Mouse (Mus musculus): ENCODE measurements around the gene Nphs1.
"Not testable (repeated sequence)": the region's sequence is repeated elsewhere in the genome, so short reads cannot be mapped to it uniquely, and the experiment has no call there.

The Nphs1 gene

DNA sequence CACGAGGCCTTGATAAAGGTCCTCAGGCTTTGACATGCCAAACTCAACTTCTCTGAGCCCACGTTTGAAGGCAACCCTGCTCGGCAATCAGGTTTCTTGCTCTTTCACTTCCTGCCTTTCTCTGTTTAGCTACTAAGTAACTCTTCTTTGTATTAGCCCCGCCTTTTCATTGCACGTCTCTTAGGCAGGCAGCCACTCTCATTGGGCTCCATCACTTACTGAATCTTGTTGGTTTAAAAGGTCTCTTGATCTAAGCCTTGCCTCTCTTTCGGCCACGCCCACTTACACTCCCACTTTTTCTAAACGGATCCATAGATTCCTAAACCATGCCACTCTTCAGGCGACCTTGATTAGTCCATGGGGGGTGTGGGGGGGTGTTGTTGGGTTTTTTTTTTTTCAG, 14.4 kb upstream of the Nphs1 start:
- DNase-seq, result no peak

DNA sequence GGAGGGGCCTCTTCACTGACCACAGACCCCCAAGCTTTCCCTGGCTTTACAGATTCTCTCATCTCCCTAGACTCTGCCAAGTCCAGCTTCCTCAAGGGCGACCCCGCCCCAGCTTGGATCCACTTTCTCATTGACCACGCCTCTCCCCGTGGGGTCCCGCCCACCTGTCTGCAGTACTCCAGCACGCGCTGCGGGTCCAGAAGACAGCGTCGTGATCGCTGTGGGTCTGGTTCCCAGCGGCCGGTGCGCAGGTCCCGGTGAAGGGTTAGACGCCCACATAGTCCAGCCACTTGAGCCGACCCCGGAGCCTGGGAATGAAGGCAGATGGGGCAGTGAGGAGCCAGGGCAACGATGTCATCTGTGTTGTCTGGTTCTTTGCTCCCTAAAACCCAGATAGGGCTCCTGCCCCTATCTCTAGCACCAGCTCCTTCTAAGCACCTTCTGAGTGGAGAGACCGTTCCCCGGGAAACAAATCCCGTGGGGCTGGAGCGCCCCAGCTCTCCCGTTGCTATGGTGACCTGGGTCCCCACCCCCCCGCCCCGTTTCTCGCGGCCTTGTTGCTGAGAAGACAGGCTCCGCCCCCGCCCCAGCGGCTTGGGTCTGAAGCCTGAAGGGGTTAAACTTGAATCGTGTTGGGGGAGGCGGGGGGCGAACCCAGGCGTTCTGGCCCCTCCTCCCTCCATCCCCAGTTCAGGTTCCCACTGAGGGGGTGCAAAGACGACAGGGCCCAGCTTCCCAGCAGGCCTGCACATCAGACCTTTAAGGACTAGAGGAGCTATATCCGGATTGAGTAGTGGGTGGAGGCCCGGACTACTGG, 13.8 kb upstream of the Nphs1 start:
- DNase-seq, result no peak

DNA sequence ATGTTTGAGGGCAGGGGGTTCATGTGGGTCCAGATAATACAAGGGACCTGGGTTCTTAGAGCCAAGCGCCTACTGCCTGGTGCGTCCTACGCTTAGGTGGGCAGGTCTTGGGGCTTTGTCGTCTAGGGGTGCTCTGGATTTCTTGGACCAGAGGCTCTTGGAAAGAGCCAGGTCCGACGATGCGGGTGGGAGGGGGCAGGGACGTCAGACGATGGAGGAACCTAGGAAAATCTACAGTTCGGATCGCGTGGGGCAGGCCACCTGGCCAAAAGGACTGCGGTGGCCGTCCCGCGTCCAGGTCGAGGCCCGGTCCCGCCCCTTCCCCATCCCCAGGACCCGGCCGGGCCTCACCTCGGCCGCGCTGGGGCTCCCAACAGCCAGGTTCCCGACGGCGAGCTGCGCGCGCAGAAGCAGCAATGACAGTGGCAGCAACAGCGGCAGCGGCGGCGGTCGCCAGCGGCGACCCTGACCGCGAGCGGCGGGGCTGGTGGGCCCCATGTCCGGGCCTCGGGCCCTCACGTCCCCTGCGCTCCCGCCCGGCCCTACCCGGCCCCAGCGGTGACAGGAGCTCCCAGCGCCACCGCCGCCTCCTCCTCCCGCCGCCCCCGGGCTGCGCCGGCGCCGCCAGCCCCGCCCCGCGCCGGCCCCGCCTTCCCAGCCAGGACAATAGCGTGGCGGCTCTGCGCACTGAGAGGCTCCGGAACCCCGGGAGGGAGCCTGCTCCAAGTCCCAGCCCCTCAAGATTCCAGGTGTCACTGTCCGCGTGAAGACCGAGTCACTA, 13.0 kb upstream of the Nphs1 start, which contains the start of gene Aplp1:
Aplp1 (minus strand) TSS at position 565 of the 781 bp plus-strand sequence.
- peak; percentile 48 to 60 for DNase-seq

- no peak for DNase-seq
Measured at GRCm38 (mm10) chr7:30450241-30450640, 7.9 kb upstream of the Nphs1 start.

DNA sequence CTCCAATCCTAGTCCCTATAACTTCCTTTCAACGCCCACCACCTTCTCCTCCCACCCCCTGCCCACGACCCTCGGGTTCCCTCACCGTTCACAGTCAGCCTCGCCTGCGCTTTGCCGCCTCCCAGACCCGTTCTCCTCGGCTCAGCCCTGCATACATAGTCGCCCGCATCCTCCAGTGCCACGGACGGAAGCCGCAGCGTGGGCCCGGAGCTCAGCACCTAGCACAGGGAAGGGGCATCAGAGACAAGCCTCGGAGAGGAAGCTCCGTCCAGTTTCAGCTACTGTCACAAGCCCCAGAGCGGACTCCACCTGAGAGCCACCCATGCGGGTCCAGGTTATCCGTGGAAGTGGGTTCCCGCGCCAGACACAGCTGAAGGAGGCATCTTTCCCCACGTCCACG, 4.8 kb upstream of the Nphs1 start:
- DNase-seq, result no peak

GRCm38 (mm10) chr7:30453766-30454165, 4.3 kb upstream of the Nphs1 start:
- peak; percentile 49 to 56 for DNase-seq

DNA sequence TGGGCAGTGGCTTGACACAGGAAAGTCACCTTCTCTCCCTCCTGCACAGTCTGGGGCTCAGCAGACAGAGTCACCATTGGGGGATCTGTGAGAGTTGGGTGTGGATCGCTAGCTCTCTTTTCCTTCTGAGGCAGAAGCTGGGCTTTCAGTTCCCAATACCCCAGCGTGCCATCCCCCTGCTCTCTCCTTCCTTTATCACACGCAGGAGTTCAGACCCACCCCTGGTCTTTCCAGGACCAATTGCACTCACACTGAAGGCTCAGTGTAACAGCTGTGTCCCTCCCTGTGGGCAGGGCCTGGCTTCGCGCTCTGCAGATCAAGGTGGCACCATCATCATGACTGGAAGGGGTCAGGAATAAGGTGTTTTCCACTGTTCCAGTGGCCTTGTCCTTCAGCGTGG, 3.9 kb upstream of the Nphs1 start:
- no peak for DNase-seq

DNA sequence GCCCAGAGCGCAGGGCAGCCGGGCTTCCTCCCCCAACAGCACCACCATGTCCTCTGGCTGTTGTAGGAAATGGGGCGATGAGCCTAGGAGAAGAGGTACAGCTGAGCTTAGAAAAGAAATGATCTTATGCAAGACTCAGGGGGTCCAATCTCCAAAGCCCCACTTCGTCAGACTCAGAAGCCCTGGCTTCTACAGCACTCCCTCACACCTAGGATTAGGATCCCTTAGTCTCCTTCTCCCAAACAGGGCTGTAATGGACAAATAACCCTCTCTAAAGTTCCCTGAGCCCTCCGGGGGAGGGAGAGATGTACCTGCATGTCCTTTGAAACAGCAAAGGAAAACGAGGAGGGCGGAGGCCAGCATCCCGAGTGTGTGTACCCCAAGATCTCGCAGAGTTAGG, 1.6 kb upstream of the Nphs1 start:
- DNase-seq, result no peak

- no peak for DNase-seq
Measured at GRCm38 (mm10) chr7:30456911-30457628, 1.0 kb upstream of the Nphs1 start.

- no peak for DNase-seq
Measured at GRCm38 (mm10) chr7:30459484-30459883, 1.4 kb downstream of the Nphs1 start.

DNA sequence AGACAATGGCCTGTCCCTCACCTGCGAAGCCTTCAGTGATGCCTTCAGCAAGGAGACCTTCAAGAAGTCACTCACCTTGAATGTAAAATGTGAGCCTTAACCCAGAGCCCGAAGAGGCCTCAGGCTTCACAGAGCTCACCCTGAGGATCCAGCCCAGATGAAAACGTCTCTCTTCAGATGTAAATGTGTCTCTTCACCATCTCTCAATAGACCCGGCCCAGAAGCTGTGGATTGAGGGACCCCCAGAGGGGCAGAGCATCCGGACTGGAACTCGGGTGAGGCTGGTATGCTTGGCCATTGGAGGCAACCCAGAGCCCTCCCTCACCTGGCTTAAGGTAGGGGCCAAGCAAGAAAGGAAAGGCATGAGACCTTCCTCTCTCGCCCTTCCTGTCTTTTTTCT, 5.5 kb downstream of the Nphs1 start:
- no peak for DNase-seq

DNA sequence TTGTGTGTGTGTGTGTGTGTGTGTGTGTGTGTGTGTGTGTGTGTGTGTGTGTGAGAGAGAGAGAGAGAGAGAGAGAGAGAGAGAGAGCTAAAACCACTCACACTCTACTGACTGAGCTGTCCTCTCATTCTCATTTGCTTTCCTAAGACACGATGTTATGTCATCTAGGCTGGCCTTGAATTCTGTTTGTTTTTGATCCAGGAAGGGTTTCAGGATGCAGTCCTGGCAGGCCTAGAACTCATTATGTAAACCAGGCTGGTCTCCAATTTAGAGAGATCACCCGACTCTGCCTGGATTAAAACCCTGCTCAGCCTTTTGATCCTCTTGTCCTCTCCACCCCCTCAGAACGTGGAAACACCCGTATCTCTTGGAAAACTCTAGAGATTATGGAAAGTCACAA, 5.9 kb downstream of the Nphs1 start:
- DNase-seq, result no peak

- no peak for DNase-seq
Measured at GRCm38 (mm10) chr7:30464816-30465300, 6.7 kb downstream of the Nphs1 start.

DNA sequence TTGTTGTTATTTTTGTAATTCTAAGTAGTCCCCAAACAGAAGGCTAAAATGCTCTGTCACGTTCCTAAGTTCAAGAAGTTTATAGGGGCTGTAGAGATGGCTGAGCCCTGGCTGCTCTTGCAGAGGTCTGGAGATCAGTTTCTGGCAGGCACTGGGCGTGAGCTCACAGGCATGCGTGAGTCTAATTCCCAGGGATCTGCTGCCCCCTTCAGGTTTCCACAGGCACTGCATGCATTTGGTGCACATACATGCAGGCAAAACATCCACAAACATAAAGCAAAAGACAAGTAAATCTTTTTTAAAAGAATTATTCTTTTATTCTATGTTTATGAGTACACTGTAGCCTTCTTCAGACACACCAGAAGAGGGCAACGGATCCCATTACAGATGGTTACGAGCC, 14.3 kb downstream of the Nphs1 start:
- peak; percentile 48 to 49 for DNase-seq

DNA sequence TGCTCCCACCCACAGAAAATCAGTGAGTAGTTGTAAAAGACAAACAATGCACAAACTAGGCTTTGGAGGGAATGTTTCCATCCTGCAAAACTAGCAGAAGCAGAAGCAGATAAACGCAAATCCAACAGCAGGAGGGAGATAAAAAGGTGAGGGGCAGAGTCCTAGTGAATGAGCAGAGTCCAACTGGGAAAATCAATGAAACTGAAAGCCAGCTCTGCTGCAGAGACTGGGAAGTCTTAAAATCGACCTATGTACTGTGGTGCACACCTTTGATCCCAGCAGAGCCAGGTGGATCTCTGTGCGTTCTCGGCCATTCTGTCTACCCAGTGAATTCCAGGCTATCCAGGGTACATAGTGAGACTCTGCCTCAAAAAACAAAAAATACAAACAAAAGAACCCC, 16.9 kb downstream of the Nphs1 start:
- no peak for DNase-seq

DNA sequence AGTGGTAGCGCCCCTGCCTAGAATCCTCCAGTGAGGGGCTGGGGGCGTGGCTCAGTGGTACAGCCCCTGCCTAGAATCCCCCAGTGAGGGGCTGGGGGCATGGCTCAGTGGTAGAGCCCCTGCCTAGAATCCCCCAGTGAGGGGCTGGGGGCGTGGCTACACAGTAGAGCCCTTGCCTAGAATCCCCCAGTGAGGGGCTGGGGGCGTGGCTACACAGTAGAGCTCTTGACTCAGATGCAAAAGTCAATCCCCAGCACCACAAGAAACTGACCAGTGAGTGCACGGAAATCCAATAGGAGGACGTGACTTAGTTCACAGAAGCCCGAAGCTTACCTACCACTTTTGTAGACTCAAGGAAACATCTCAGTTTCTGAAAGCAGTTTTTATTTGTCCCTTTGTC, 18.0 kb downstream of the Nphs1 start:
- DNase-seq, result not testable (repeated sequence)

- DNase-seq, result no peak
Measured at GRCm38 (mm10) chr7:30477415-30478381, 19.6 kb downstream of the Nphs1 start.

DNA sequence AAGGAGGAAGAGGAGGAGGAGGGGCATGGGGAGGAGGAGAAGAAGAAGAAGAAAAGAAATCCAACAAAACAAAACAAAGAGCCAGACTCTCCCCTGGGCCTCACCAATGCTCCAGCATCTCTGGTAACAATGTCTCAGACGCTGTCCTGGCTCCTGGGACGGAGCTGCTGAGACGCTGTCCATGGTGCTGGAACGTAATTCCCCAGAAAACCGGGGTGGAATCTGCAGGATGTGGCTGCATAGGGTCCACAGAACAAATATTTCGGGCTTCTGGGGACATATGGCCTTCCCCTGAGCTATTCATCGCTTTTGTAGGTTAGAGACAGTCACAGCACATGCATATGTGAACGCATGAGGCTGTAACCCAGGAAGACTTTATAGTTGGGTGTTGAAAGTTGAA, 26.1 kb downstream of the Nphs1 start:
- no peak for DNase-seq

GRCm38 (mm10) chr7:30490251-30490956, 32.3 kb downstream of the Nphs1 start:
- peak; percentile 29 to 30 for DNase-seq

GRCm38 (mm10) chr7:30490957-30491307, 32.8 kb downstream of the Nphs1 start:
- DNase-seq, result no peak

- peak; percentile 66 to 76 for DNase-seq
Measured at GRCm38 (mm10) chr7:30492765-30493164, 34.6 kb downstream of the Nphs1 start.
